Mouse (Mus musculus): Measurements from ENCODE around the gene Wdr6. TPM values are rescaled to one million over a fixed set of nuclear protein-coding genes. Genes with fewer than 3 reads are reported as not detected.

The Wdr6 gene
- polyA plus RNA-seq, 1 experiment from 2014 or later, result 114 TPM

DNA sequence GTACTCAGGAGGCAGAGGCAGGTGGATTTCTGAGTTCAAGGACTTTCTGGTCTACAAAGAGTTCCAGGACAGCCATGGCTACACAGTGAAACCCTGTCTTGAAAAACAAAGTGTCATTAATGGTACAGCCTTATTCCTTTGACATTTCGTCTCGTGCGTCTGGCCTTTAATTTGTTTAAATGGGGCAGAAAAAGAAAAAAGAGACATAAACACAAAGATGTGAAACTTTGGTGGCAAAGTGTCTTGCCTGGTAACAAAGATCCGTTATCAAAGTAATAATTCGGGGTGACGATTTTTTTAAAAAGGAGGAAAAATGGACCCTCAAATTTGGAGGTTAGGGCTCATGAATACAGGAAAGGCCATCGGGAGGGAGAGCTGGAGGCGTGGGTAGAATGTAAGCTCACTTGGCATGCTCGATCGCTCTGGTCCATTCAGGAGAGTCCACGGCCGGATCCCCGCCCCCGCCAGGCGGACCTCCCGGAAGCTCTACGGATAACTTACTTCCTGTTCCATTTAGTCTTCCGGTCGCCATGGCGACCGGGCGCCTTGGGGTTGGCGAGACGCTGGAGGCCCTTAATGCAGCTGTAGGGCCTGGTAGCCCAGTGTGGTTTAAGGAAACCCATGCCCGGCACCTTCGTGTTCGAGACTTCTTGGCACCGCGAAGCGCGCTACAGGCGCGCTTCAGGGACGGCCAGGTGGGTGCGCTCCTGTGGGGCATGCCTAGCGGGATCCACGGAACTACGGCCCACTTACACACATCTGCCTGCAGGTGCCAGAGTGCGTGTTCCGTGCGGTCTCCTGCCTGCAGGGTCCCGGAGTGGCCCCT, 8.9 kb downstream of the Wdr6 start, which contains the start of gene Dalrd3:
Dalrd3 (plus strand) TSS at position 506 of the 826 bp plus-strand sequence.
- Histone ChIP-seq H3K4me3 (ENCODE audit: low read length) (peak within 1 kb of the TSS; percentile 74), H3K9ac (ENCODE audit: low read depth, low read length) (peak within 1 kb of the TSS; percentile 68), H3K36me3 (ENCODE audit: control insufficient read depth, insufficient read depth, low read length) (peaks cover 54% of the 10 kb centered on the region), H3K27me3 (ENCODE audit: control insufficient read depth, insufficient read depth, low read length) (no peaks in the 10 kb centered on the region), H3K4me1 (ENCODE audit: control insufficient read depth, insufficient read depth, low read length) (peaks cover 25% of the 10 kb centered on the region), H3K27ac (ENCODE audit: low read depth, low read length) (peak within 1 kb of the TSS; percentile 65), H3K4me2 (replicated peaks; ENCODE audit: low read depth, low read length) (peak within 1 kb of the TSS; percentile 98), H3K9me3 (ENCODE audit: control insufficient read depth, low read length) (no peaks in the 10 kb centered on the region)
- WGBS, result 6% methylated on average over 42 of the region's 42 CpGs
- peak; percentile 66 for ATAC-seq (ENCODE audit: low FRiP score, low TSS enrichment)

DNA sequence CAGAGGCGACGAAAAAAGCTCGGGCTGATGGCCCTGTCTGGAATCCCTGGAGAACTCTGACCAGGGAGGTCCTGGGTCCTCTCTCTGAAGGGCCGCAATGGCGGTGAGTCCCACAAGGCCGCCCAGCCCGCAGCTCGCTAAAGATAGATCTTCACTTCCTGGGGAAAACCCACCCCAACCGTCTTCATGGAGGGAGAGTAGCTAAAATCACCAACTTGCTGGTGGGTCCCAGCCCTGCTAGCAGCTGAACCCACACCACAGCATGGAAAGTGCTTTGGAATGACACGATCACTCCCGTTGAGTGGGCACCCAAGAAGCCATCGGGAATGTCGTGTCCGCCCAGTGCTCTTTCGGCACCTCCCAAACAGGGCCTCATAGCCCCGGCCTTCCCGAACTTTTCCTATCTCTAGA, 10.0 kb downstream of the Wdr6 start:
- Histone ChIP-seq H3K4me3 (ENCODE audit: low read length) (peak overlapping the region; percentile 81), H3K27me3 (ENCODE audit: control insufficient read depth, insufficient read depth, low read length) (no peaks in the 10 kb centered on the region), H3K36me3 (ENCODE audit: control insufficient read depth, insufficient read depth, low read length) (peaks cover 54% of the 10 kb centered on the region), H3K9ac (ENCODE audit: low read depth, low read length) (peak overlapping the region; percentile 78; the same call in 1 of the 2 replicates), H3K27ac (ENCODE audit: low read depth, low read length) (0 out of 2 replicates have a peak overlapping the region, but pooled peaks have one; percentile 95), H3K4me2 (replicated peaks; ENCODE audit: low read depth, low read length) (peak overlapping the region; percentile 100), H3K4me1 (ENCODE audit: control insufficient read depth, insufficient read depth, low read length) (peaks cover 21% of the 10 kb centered on the region), H3K9me3 (ENCODE audit: control insufficient read depth, low read length) (no peaks in the 10 kb centered on the region)
- ATAC-seq (ENCODE audit: low FRiP score, low TSS enrichment), result no peak
- WGBS, result 78% methylated on average over 17 of the region's 17 CpGs

DNA sequence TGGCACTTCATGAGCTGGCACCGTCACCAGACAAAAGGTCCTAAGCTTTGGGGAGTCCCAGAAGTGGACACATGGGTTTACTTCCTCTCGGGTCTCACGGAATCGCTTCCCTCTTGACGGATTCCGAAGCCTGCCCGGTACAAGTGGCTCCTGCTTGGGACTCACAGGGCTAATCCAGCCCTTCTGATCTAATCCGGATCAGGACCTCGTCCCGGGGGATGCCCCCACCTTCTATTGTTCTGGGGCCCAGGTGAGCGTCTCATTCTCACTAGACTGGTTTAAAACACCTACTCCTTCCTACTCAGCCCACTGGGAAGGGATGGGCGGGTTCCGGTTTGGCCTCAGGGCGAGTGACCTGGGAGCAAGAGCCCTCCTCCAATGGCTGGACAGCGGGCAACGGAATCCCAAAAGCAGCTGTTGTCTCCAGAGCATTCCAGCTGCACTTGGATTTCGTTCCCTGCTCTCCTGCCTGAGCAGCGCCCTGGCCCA, 10.6 kb downstream of the Wdr6 start:
- Histone ChIP-seq H3K9me3 (ENCODE audit: control insufficient read depth, low read length) (no peaks in the 10 kb centered on the region), H3K4me2 (replicated peaks; ENCODE audit: low read depth, low read length) (peak overlapping the region; percentile 100), H3K27ac (ENCODE audit: low read depth, low read length) (peak overlapping the region; percentile 95), H3K9ac (ENCODE audit: low read depth, low read length) (peak overlapping the region; percentile 78), H3K4me1 (ENCODE audit: control insufficient read depth, insufficient read depth, low read length) (peaks cover 21% of the 10 kb centered on the region), H3K36me3 (ENCODE audit: control insufficient read depth, insufficient read depth, low read length) (peaks cover 53% of the 10 kb centered on the region), H3K4me3 (ENCODE audit: low read length) (peak overlapping the region; percentile 81), H3K27me3 (ENCODE audit: control insufficient read depth, insufficient read depth, low read length) (no peaks in the 10 kb centered on the region)
- no peak for ATAC-seq (ENCODE audit: low FRiP score, low TSS enrichment)
- 5% methylated on average over 18 of the region's 18 CpGs for WGBS

DNA sequence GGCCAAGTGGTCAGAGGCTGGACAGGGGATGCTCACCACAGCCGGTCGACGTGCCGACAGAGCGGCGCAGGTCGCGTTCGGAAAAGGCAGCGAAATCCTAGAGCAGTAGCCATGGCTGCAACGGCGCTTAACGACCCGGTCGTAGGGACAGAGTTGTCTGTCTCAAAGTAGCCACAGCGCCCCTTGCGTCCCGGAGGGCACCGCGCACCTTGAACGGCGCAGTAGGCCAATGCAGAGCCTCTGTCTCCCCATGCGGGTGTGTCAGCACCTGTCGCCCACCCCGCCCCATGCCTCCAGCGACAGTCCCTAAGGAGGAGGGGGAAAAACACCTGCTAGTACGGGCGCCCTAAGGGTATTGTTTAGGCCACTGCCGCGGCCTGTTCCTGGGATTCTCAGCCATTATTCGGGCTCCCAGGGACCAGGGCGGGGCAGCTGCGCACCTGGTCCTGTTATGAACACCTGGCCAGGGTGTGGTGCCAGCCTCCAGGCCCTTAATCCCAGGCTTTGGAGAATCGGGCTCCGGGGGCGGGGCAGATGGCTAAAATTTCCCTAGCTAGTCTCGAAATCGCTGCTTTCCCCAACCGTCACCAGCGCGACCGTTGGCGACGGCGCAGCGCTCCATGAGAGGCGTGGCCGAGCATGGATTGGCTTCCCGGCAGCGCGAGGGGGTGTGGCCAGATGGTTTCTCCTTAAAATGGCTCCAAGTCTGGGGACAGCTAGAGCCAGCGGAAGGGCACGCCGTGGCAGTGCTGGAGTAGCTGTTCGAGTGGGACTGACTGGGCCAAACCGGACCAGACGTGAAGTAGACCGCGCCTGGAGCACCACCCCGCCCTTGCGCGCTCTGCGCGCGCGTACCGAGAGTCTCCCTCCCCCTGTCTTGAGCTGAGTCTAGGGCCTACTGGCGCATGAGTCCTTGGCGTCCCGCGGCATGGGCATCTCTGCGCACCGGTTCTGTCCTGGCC, 11.4 kb downstream of the Wdr6 start, which contains the start of gene Ndufaf3:
Ndufaf3 (minus strand) TSS at position 620 of the 962 bp plus-strand sequence.
- Histone ChIP-seq H3K4me2 (replicated peaks; ENCODE audit: low read depth, low read length) (peak within 1 kb of the TSS; percentile 100), H3K4me1 (ENCODE audit: control insufficient read depth, insufficient read depth, low read length) (peaks cover 21% of the 10 kb centered on the region), H3K9me3 (ENCODE audit: control insufficient read depth, low read length) (no peaks in the 10 kb centered on the region), H3K27ac (ENCODE audit: low read depth, low read length) (peak within 1 kb of the TSS; percentile 95), H3K9ac (ENCODE audit: low read depth, low read length) (peak within 1 kb of the TSS; percentile 78), H3K4me3 (ENCODE audit: low read length) (peak within 1 kb of the TSS; percentile 81), H3K27me3 (ENCODE audit: control insufficient read depth, insufficient read depth, low read length) (no peaks in the 10 kb centered on the region), H3K36me3 (ENCODE audit: control insufficient read depth, insufficient read depth, low read length) (peaks cover 50% of the 10 kb centered on the region)
- WGBS, result under 1% methylated on average over 73 of the region's 73 CpGs
- ATAC-seq (ENCODE audit: low FRiP score, low TSS enrichment), result peak; percentile 83

DNA sequence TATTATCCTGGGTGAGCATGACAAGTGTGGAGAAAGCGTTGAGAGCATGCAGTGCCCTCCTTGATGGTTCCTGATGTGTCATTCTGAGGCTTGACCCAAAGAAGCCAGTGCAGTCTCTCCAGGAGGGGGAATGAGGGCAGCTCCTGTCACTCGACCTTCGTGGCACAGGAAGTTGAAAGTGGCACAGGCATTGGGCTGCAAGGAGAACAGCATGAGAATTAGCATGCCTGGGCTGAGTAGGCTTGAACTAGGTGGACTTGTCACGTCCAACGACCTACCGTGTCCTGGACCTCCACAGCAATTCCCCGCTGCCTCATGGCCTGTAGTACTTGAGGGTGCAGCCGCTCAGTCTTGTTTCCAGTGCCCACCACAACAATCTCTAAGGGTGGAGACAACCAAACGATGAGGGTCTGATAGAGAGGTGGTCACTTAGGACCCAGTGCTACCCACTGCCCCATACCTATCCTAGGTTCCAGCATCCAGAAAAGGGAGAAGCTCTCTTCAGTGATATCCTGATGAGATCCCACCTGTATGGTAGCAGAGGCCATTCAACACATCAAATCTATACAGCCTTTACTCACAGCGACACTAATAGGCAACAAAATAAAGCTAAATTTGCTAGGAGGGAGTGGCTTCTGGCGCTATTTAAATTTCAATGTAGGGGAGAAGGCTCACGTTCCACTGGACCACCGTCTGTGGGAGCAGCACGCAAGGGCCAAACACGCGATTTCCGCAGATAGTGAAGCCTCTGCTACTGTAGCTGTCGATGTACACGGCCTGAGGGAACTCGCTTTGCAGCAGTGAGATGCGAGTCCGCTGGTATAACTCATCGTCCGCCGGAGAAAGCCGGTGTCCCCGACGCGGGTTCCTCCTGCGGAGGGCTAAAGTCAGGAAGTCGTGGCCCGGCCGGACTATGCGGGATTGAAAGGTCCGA, 12.4 kb downstream of the Wdr6 start:
- H3K4me1 ChIP-seq (ENCODE audit: control insufficient read depth, insufficient read depth, low read length), result peaks cover 28% of the 10 kb centered on the region
- H3K4me3 ChIP-seq (ENCODE audit: low read length), result peak overlapping the region; percentile 81
- no peaks in the 10 kb centered on the region for H3K27me3 ChIP-seq (ENCODE audit: control insufficient read depth, insufficient read depth, low read length)
- WGBS, result 12% methylated on average over 35 of the region's 35 CpGs
- H3K36me3 ChIP-seq (ENCODE audit: control insufficient read depth, insufficient read depth, low read length), result peaks cover 50% of the 10 kb centered on the region
- no peak for ATAC-seq (ENCODE audit: low FRiP score, low TSS enrichment)
- peak overlapping the region; percentile 100 for H3K4me2 ChIP-seq (replicated peaks; ENCODE audit: low read depth, low read length)
- peak overlapping the region; percentile 78 for H3K9ac ChIP-seq (ENCODE audit: low read depth, low read length)
- peak overlapping the region; percentile 95 for H3K27ac ChIP-seq (ENCODE audit: low read depth, low read length)
- no peaks in the 10 kb centered on the region for H3K9me3 ChIP-seq (ENCODE audit: control insufficient read depth, low read length)

DNA sequence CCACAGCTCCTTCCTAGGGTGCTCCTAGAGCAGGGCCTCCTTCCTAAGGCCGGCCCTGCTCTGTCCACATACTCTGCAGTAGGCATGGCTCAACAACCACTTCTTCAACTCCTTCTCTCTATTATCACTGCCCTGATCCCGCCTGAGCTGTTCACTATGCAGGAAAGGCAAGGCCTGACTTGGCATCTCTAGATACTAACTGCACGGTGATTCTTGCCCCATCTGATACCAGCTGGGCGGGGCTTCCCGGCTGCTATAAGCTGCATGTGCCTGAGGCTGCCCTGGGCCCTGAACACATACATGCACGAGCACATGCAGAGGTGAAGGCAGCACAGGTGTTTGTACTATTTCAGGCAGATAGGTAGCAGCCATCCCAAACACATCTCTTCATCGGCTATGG, 14.4 kb downstream of the Wdr6 start:
- Histone ChIP-seq H3K36me3 (ENCODE audit: control insufficient read depth, insufficient read depth, low read length) (peaks cover 50% of the 10 kb centered on the region), H3K27ac (ENCODE audit: low read depth, low read length) (no peak overlapping the region), H3K9ac (ENCODE audit: low read depth, low read length) (no peak overlapping the region), H3K4me3 (ENCODE audit: low read length) (no peak overlapping the region), H3K4me2 (replicated peaks; ENCODE audit: low read depth, low read length) (no peak overlapping the region), H3K27me3 (ENCODE audit: control insufficient read depth, insufficient read depth, low read length) (no peaks in the 10 kb centered on the region), H3K9me3 (ENCODE audit: control insufficient read depth, low read length) (no peaks in the 10 kb centered on the region), H3K4me1 (ENCODE audit: control insufficient read depth, insufficient read depth, low read length) (peaks cover 23% of the 10 kb centered on the region)
- no peak for ATAC-seq (ENCODE audit: low FRiP score, low TSS enrichment)
- WGBS, result 89% methylated on average over 7 of the region's 7 CpGs

DNA sequence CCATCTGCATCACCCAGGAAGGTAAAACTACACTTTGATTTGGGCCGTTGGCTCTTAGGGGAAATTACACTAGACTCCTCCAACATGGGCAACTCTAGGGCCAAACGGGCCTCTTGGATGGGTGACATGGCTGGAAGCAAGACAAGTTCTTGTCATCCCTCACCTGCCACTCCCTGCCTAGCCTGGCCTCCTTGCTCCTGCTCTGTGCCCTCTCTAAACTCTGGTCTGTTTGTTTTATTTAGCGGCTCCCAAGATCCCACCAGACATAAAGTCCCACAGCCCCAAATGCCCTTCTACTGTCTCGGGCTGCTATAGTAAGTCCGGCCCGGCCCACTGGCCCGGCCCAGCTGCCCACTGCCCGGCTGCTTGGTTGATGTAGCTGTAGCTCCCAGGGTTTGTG, 14.9 kb downstream of the Wdr6 start:
- Histone ChIP-seq H3K4me1 (ENCODE audit: control insufficient read depth, insufficient read depth, low read length) (peaks cover 21% of the 10 kb centered on the region), H3K9ac (ENCODE audit: low read depth, low read length) (no peak overlapping the region), H3K27ac (ENCODE audit: low read depth, low read length) (no peak overlapping the region), H3K4me3 (ENCODE audit: low read length) (no peak overlapping the region), H3K27me3 (ENCODE audit: control insufficient read depth, insufficient read depth, low read length) (no peaks in the 10 kb centered on the region), H3K9me3 (ENCODE audit: control insufficient read depth, low read length) (no peaks in the 10 kb centered on the region), H3K4me2 (replicated peaks; ENCODE audit: low read depth, low read length) (no peak overlapping the region), H3K36me3 (ENCODE audit: control insufficient read depth, insufficient read depth, low read length) (peaks cover 55% of the 10 kb centered on the region)
- no peak for ATAC-seq (ENCODE audit: low FRiP score, low TSS enrichment)
- 88% methylated on average over 8 of the region's 8 CpGs for WGBS

All from kidney, embryonic 14.5 days (tissue).